Mouse (Mus musculus) midbrain, postnatal 0 days (tissue): ENCODE data around the gene Senp1. TPM values are rescaled to one million over a fixed set of nuclear protein-coding genes. Genes with fewer than 3 reads are reported as not detected.

Experiments
- ATAC-seq: fragments of 200-750 bp; cut with Nextera tagmentation; 2 replicates; pipeline ENCODE4 v1.8.0; 2017; ENCODE audit warnings: moderate number of reproducible peaks, mild to moderate bottlenecking, moderate TSS enrichment, moderate library complexity; ENCODE audit not compliant: low FRiP score
- DNase-seq: peaks from one replicate; pipeline ENCODE4 v3.0.0-alpha.2; 2015; ENCODE audit warnings: low spot score
- H3K27ac ChIP-seq: fragments of 300-500 bp; sonication (generic); 2 replicates; pipeline ENCODE4 v1.5.1; 2014; ENCODE audit warnings: low read depth, mild to moderate bottlenecking, low read length, mixed read lengths
- H3K27me3 ChIP-seq: fragments of 300-500 bp; sonication (generic); 2 replicates; pipeline ENCODE4 v1.6.1; 2014; ENCODE audit warnings: low read length, control low read depth, mixed read lengths; ENCODE audit not compliant: insufficient read depth
- H3K36me3 ChIP-seq: fragments of 300-500 bp; sonication (generic); 2 replicates; pipeline ENCODE4 v1.6.1; 2014; ENCODE audit warnings: low read length, control low read depth, mixed read lengths; ENCODE audit not compliant: insufficient read depth
- H3K4me1 ChIP-seq: fragments of 300-500 bp; sonication (generic); 2 replicates; pipeline ENCODE4 v1.6.1; 2014; ENCODE audit warnings: mild to moderate bottlenecking, control low read depth, antibody characterized with exemption, low read length, mixed read lengths; ENCODE audit not compliant: insufficient read depth
- H3K4me2 ChIP-seq: fragments of 300-500 bp; sonication (generic); 2 replicates; pipeline ENCODE4 v1.6.1; 2014; ENCODE audit warnings: low read depth, mild to moderate bottlenecking, low read length, mixed read lengths; ENCODE audit not compliant: poor library complexity, severe bottlenecking
- H3K4me3 ChIP-seq: fragments of 300-500 bp; sonication (generic); 2 replicates; pipeline ENCODE4 v1.5.1; 2014; ENCODE audit warnings: low read depth, mild to moderate bottlenecking, low read length, moderate library complexity
- H3K9ac ChIP-seq: fragments of 300-500 bp; sonication (generic); replicated peaks from 2 replicates; pipeline ENCODE4 v1.6.1; 2014; ENCODE audit warnings: mild to moderate bottlenecking, low read length, moderate library complexity, mixed read lengths; ENCODE audit not compliant: poor library complexity, severe bottlenecking
- H3K9me3 ChIP-seq: fragments of 300-500 bp; sonication (generic); 2 replicates; pipeline ENCODE4 v1.6.1; 2016; ENCODE audit warnings: low read length, control low read depth
- CTCF ChIP-seq: IDR thresholded peaks from 2 replicates; pipeline ENCODE4 v1.5.1; 2016; ENCODE audit warnings: antibody characterized with exemption, mild to moderate bottlenecking
- WGBS: fragments of 180-500 bp; shearing (Covaris S2); extraction: QIAGEN DNeasy Blood & Tissue Kit; methylation state at CpG from one replicate; pipeline ENCODE4 v1.1.7; 2014; 5-methylcytosine and 5-hydroxymethylcytosine counted together
- polyA plus RNA-seq: library from polyadenylated mRNA; unstranded; fragments of >200 nt; fragmentation: Nextera tagmentation; extraction: Ambion mirVana; gene quantifications from 2 replicates; pipeline ENCODE4 v1.2.1, GENCODE M21; 2015
- total RNA-seq: library from RNA; depleted of rRNA; stranded (reverse); fragments of >200 nt; gene quantifications from 2 replicates; pipeline ENCODE4 v1.2.3, GENCODE M21; 2014

The Senp1 gene
- total and polyA plus RNA-seq, 2 experiments from 2014 or later = 12.1 to 18.2 TPM

- H3K4me2 ChIP-seq = no peak overlapping the region
- DNase-seq = no peak
- no peak overlapping the region for H3K27ac ChIP-seq
- ATAC-seq = no peak
- no peaks in the 10 kb centered on the region for H3K36me3 ChIP-seq
- TF ChIP-seq CTCF = no peak
- H3K27me3 ChIP-seq = 0 out of 2 replicates have a peak, but pooled peaks cover 3% of the 10 kb centered on the region
- peaks cover 4% of the 10 kb centered on the region; the same call in 1 of the 2 replicates for H3K4me1 ChIP-seq
- 89% methylated on average over 9 of the region's 9 CpGs for whole genome bisulfite sequencing
- H3K4me3 ChIP-seq = no peak overlapping the region
- no peak overlapping the region for H3K9ac ChIP-seq
- no peaks in the 10 kb centered on the region for H3K9me3 ChIP-seq
Observed at GRCm38 (mm10) chr15:98098519-98098918, 5.0 kb upstream of the Senp1 start.

DNA sequence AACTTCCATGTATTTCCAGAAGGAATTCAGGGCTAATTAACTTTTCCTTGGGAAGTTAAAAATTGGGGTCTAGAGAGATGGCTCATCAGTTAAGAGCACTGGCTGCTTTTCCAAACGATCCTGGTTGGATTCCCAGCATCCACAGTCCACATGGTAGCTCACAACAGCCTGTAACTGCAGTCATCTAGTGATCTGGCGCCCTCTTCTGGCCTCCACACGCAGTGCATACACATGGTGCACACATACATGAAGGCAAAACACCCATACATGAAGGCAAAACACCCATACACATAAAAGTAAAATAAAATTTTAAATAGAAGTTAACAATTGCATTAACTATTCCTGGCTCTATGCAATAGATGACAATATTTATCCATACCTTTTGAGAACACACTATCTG lies 3.4 kb upstream of the Senp1 start:
- H3K9me3 ChIP-seq = no peaks in the 10 kb centered on the region
- no peak for DNase-seq
- H3K9ac ChIP-seq = no peak overlapping the region
- H3K4me1 ChIP-seq = peaks cover 4% of the 10 kb centered on the region; the same call in 1 of the 2 replicates
- no peak overlapping the region for H3K4me2 ChIP-seq
- no peaks in the 10 kb centered on the region for H3K36me3 ChIP-seq
- WGBS = 49% methylated on average over 3 of the region's 3 CpGs
- H3K27ac ChIP-seq = no peak overlapping the region
- H3K4me3 ChIP-seq = no peak overlapping the region
- H3K27me3 ChIP-seq = 0 out of 2 replicates have a peak, but pooled peaks cover 3% of the 10 kb centered on the region
- ATAC-seq = no peak
- TF ChIP-seq CTCF = peak; percentile 29; the same call in 1 of the 2 replicates

GRCm38 (mm10) chr15:98094905-98095304 lies 1.4 kb upstream of the Senp1 start:
- no peak for TF ChIP-seq CTCF
- ATAC-seq (no peak), DNase-seq (no peak)
- H3K9ac ChIP-seq = no peak overlapping the region
- H3K4me1 ChIP-seq = peaks cover 7% of the 10 kb centered on the region; the same call in 1 of the 2 replicates
- no peak overlapping the region for H3K27ac ChIP-seq
- H3K9me3 ChIP-seq = no peaks in the 10 kb centered on the region
- H3K4me3 ChIP-seq = no peak overlapping the region
- H3K36me3 ChIP-seq = no peaks in the 10 kb centered on the region
- H3K4me2 ChIP-seq = no peak overlapping the region
- 91% methylated on average over 12 of the region's 12 CpGs for WGBS
- H3K27me3 ChIP-seq = 0 out of 2 replicates have a peak, but pooled peaks cover 2% of the 10 kb centered on the region

- ATAC-seq (0 out of 2 replicates have a peak, but pooled peaks have one; percentile 6), DNase-seq (no peak)
- peak within 1 kb of the TSS; percentile 90 for H3K4me3 ChIP-seq
- peak within 1 kb of the TSS; percentile 92 for H3K9ac ChIP-seq
- H3K27ac ChIP-seq = peak within 1 kb of the TSS; percentile 96
- TF ChIP-seq CTCF = no peak
- no peaks in the 10 kb centered on the region for H3K36me3 ChIP-seq
- H3K4me2 ChIP-seq = peak within 1 kb of the TSS; percentile 69
- no peaks in the 10 kb centered on the region for H3K27me3 ChIP-seq
- H3K4me1 ChIP-seq = peaks cover 7% of the 10 kb centered on the region; the same call in 1 of the 2 replicates
- H3K9me3 ChIP-seq = no peaks in the 10 kb centered on the region
- WGBS = 0% methylated on average over 27 of the region's 30 CpGs
Observed at GRCm38 (mm10) chr15:98092372-98093120, 998 bp downstream of the Senp1 start, which contains the start of gene Pfkm. TSS of gene Pfkm (plus strand) at chr15:98092589.

DNA sequence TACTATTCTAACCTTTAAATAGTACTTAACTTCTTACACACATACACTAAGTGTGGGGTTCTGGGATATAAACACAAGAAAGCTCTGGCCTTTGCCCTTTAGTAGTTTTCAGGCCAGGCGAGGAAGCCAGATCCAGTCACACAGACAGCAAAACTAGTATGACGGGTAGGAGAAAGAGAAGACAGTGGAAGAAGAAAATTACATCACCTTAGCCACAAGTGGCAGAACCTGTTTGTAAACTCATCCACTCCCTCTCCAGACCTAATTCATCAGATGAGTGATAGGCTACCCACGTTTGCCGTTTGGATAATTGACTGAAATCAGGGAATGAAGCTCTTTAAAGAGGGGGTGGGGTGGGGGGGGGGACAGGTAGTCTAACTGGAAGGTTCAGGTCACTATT lies 1.7 kb downstream of the Senp1 start:
- Histone ChIP-seq H3K27me3 (no peaks in the 10 kb centered on the region), H3K4me3 (peak overlapping the region; percentile 90), H3K36me3 (no peaks in the 10 kb centered on the region), H3K4me2 (peak overlapping the region; percentile 69), H3K4me1 (peaks cover 7% of the 10 kb centered on the region; the same call in 1 of the 2 replicates), H3K27ac (no peak overlapping the region), H3K9ac (peak overlapping the region; percentile 92; the same call in 1 of the 2 replicates), H3K9me3 (no peaks in the 10 kb centered on the region)
- ATAC-seq (no peak), DNase-seq (no peak)
- WGBS = 33% methylated on average over 4 of the region's 4 CpGs
- no peak for TF ChIP-seq CTCF
